Mouse (Mus musculus) adipocyte (in vitro differentiated cells): Measurements from ENCODE around the gene Gm14214.
A peak's percentile ranks its signal among the peaks of the same experiment; 100 is the strongest.

Experiments used
- DNase-seq: peaks from one replicate; pipeline ENCODE4 v3.0.0-alpha.2; 2016; ENCODE audit warnings: low spot score

The Gm14214 gene

DNA sequence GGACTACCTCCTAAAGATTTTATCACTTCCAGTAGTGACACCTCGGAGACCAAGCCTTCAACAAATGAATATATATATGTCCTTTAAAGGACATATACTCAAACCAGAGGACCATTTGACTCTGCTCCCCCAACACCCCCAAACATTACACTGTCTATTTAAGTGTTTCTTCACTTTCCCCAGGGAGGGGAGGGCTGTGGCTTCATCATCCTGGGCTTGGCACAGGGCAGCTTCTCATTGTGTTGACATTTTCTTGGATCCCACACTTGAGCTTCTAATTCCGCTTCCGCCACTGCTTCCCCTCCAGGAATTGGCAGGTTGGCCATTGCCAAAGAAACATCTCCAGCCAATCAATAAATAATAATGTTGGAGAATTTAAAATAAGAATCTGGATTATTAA lies 39.0 kb downstream of the Gm14214 start:
- peak; percentile 76 for DNase-seq

- no peak for DNase-seq
These were observed 40.1 kb downstream of the Gm14214 start for GRCm38 (mm10) chr2:154729737-154730136.

- DNase-seq = no peak
These were observed 46.4 kb downstream of the Gm14214 start for GRCm38 (mm10) chr2:154723473-154723872.

DNA sequence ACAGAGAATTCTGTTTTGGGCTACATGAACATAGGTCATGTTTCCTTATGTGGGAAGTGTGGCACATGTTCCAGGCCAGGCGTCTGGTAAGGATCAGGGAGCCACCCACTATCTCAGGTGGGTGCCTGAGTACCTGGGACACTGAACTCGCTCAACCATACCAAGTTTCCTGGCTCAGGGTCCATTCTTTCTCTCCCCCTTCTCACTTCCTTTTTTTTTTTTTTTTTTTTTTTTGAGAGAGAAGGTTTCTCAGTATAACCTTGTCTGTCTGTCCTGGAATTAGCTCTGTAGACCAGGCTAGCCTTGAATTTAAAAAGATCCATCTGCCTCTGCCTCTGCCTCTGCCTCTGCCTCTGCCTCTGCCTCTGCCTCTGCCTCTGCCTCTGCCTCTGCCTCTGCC lies 49.5 kb downstream of the Gm14214 start:
- DNase-seq = no peak
